Mouse (Mus musculus) retina, embryonic 14.5 days (tissue): ENCODE measurements around the gene Rnf227.
A peak's percentile ranks its signal among the peaks of the same experiment; 100 is the strongest.
"Not testable (repeated sequence)": the region's sequence is repeated elsewhere in the genome, so short reads cannot be mapped to it uniquely, and the experiment has no call there.

ENCODE experiments used
- DNase-seq: peaks from one replicate; pipeline ENCODE4 v3.0.0-alpha.2; 2015; ENCODE audit warnings: low spot score

The Rnf227 gene

GRCm38 (mm10) chr11:69340161-69341131 lies at the start of gene Rnf227:
Gene Rnf227 (plus strand): TSS chr11:69340461.
- DNase-seq: peak; percentile 78

- no peak for DNase-seq
Observed at GRCm38 (mm10) chr11:69291111-69291510, 49.1 kb upstream of the Rnf227 start.

GRCm38 (mm10) chr11:69295286-69295685 lies 45.0 kb upstream of the Rnf227 start:
- DNase-seq: no peak

- DNase-seq: no peak
Observed at GRCm38 (mm10) chr11:69297799-69298198, 42.5 kb upstream of the Rnf227 start.

- no peak for DNase-seq
Observed at GRCm38 (mm10) chr11:69298231-69298630, 42.0 kb upstream of the Rnf227 start.

- no peak for DNase-seq
Observed at GRCm38 (mm10) chr11:69302817-69303216, 37.4 kb upstream of the Rnf227 start.

- DNase-seq: no peak
Observed at GRCm38 (mm10) chr11:69305291-69305690, 35.0 kb upstream of the Rnf227 start.

GRCm38 (mm10) chr11:69306039-69306438 lies 34.2 kb upstream of the Rnf227 start:
- DNase-seq: no peak

GRCm38 (mm10) chr11:69311266-69311665 lies 29.0 kb upstream of the Rnf227 start:
- DNase-seq: peak; percentile 36

GRCm38 (mm10) chr11:69316361-69316760 lies 23.9 kb upstream of the Rnf227 start:
- no peak for DNase-seq

- not testable (repeated sequence) for DNase-seq
Observed at GRCm38 (mm10) chr11:69318000-69318399, 22.3 kb upstream of the Rnf227 start.

GRCm38 (mm10) chr11:69321580-69321979 lies 18.7 kb upstream of the Rnf227 start:
- DNase-seq: no peak

- DNase-seq: no peak
Observed at GRCm38 (mm10) chr11:69322010-69322409, 18.3 kb upstream of the Rnf227 start.

GRCm38 (mm10) chr11:69322693-69323471 lies 17.4 kb upstream of the Rnf227 start:
- peak; percentile 18 for DNase-seq

- peak; percentile 99 for DNase-seq
Observed at GRCm38 (mm10) chr11:69323667-69324111, 16.6 kb upstream of the Rnf227 start, which contains the start of the genes Cntrob and Trappc1. Gene Cntrob (minus strand): TSS chr11:69323775. Gene Trappc1 (plus strand): TSS chr11:69323980.

GRCm38 (mm10) chr11:69324749-69325148 lies 15.5 kb upstream of the Rnf227 start:
- DNase-seq: no peak

GRCm38 (mm10) chr11:69325628-69326407 lies 14.4 kb upstream of the Rnf227 start, which contains the start of gene Kcnab3:
Gene Kcnab3 (plus strand): TSS chr11:69326258.
- DNase-seq: peak; percentile 91

GRCm38 (mm10) chr11:69326408-69327156 lies 13.7 kb upstream of the Rnf227 start:
- DNase-seq: no peak

GRCm38 (mm10) chr11:69327157-69327442 lies 13.2 kb upstream of the Rnf227 start:
- DNase-seq: no peak

- DNase-seq: no peak
Observed at GRCm38 (mm10) chr11:69327648-69328047, 12.6 kb upstream of the Rnf227 start.

- DNase-seq: no peak
Observed at GRCm38 (mm10) chr11:69328517-69328916, 11.7 kb upstream of the Rnf227 start.
